Mouse (Mus musculus) cerebellum, adult 2 months (tissue): ENCODE measurements around the gene Trpc1.

ENCODE experiments used
- CTCF ChIP-seq: fragments of 200-500 bp; IDR thresholded peaks from 2 replicates; pipeline ENCODE4 v1.5.1; 2011; ENCODE audit warnings: low read depth, mild to moderate bottlenecking, control low read depth, low read length, moderate library complexity, borderline replicate concordance; ENCODE audit not compliant: insufficient read depth
- POLR2A ChIP-seq: fragments of 200-500 bp; IDR thresholded peaks from 2 replicates; pipeline ENCODE4 v1.6.1; 2011; ENCODE audit warnings: low read length, control low read depth, borderline replicate concordance; ENCODE audit not compliant: insufficient read depth

- TF ChIP-seq POLR2A = no peak
- TF ChIP-seq CTCF = peak; percentile 38; the same call in 1 of the 2 replicates
Measured at GRCm38 (mm10) chr9:95672760-95673159, 77.4 kb downstream of the Trpc1 start.
